Mouse (Mus musculus) liver, embryonic 12.5 days (tissue): ENCODE results near the gene Nelfb. TPM values are rescaled to one million over a fixed set of nuclear protein-coding genes. Genes with fewer than 3 reads are reported as not detected.

Experiments used
- ATAC-seq: fragments of 200-750 bp; cut with Nextera tagmentation; 2 replicates; pipeline ENCODE4 v1.8.0; 2017; ENCODE audit warnings: moderate number of reproducible peaks, mild to moderate bottlenecking, moderate library complexity
- H3K27ac ChIP-seq: fragments of 300-500 bp; sonication (generic); 2 replicates; pipeline ENCODE4 v1.5.1; 2016; ENCODE audit warnings: mild to moderate bottlenecking
- H3K27me3 ChIP-seq: fragments of 300-500 bp; sonication (generic); replicated peaks from 2 replicates; pipeline ENCODE4 v1.6.1; 2016; ENCODE audit warnings: mild to moderate bottlenecking, moderate library complexity
- H3K36me3 ChIP-seq: fragments of 300-500 bp; sonication (generic); 2 replicates; pipeline ENCODE4 v1.6.1; 2016; ENCODE audit warnings: mild to moderate bottlenecking, moderate library complexity
- H3K4me1 ChIP-seq: fragments of 300-500 bp; sonication (generic); 2 replicates; pipeline ENCODE4 v1.6.1; 2016
- H3K4me2 ChIP-seq: fragments of 300-500 bp; sonication (generic); 2 replicates; pipeline ENCODE4 v1.6.1; 2016; ENCODE audit warnings: mild to moderate bottlenecking, moderate library complexity
- H3K4me3 ChIP-seq: fragments of 300-500 bp; sonication (generic); 2 replicates; pipeline ENCODE4 v1.5.1; 2016; ENCODE audit warnings: mild to moderate bottlenecking, moderate library complexity
- H3K9ac ChIP-seq: fragments of 300-500 bp; sonication (generic); 2 replicates; pipeline ENCODE4 v1.6.1; 2016; ENCODE audit warnings: mild to moderate bottlenecking, moderate library complexity
- H3K9me3 ChIP-seq: fragments of 300-500 bp; sonication (generic); replicated peaks from 2 replicates; pipeline ENCODE4 v1.6.1; 2016; ENCODE audit warnings: mild to moderate bottlenecking, moderate library complexity
- WGBS: fragments of 180-500 bp; shearing (Covaris S2); methylation state at CpG from one replicate; pipeline ENCODE4 v1.1.7; 2016; ENCODE audit not compliant: insufficient replicate concordance; 5-methylcytosine and 5-hydroxymethylcytosine counted together
- polyA plus RNA-seq: library from polyadenylated mRNA; unstranded; fragments of >200 nt; fragmentation: Nextera tagmentation; extraction: Ambion mirVana; gene quantifications from 2 replicates; pipeline ENCODE4 v1.2.1, GENCODE M21; 2016

Gene Nelfb
- polyA plus RNA-seq, 1 experiment from 2014 or later, result 61.5 TPM

GRCm38 (mm10) chr2:25228995-25229530 lies 17.8 kb upstream of the Nelfb start:
- Histone ChIP-seq H3K4me3 (peak overlapping the region; percentile 48), H3K27ac (peak overlapping the region; percentile 74), H3K4me2 (peak overlapping the region; percentile 70), H3K27me3 (peaks cover 16% of the 10 kb centered on the region), H3K9ac (peak overlapping the region; percentile 67; the same call in 1 of the 2 replicates), H3K4me1 (peaks cover 39% of the 10 kb centered on the region), H3K36me3 (no peaks in the 10 kb centered on the region), H3K9me3 (no peaks in the 10 kb centered on the region)
- ATAC-seq, result no peak
- 65% methylated on average over 6 of the region's 6 CpGs for WGBS

GRCm38 (mm10) chr2:25228431-25228889 lies 17.2 kb upstream of the Nelfb start:
- H3K27me3 ChIP-seq, result peaks cover 14% of the 10 kb centered on the region
- WGBS, result 0% methylated on average over 7 of the region's 7 CpGs
- peak overlapping the region; percentile 70 for H3K4me2 ChIP-seq
- peak overlapping the region; percentile 48 for H3K4me3 ChIP-seq
- peaks cover 36% of the 10 kb centered on the region for H3K4me1 ChIP-seq
- ATAC-seq, result peak; percentile 27
- peaks cover 5% of the 10 kb centered on the region for H3K36me3 ChIP-seq
- no peaks in the 10 kb centered on the region for H3K9me3 ChIP-seq
- peak overlapping the region; percentile 67 for H3K9ac ChIP-seq
- H3K27ac ChIP-seq, result peak overlapping the region; percentile 74

DNA sequence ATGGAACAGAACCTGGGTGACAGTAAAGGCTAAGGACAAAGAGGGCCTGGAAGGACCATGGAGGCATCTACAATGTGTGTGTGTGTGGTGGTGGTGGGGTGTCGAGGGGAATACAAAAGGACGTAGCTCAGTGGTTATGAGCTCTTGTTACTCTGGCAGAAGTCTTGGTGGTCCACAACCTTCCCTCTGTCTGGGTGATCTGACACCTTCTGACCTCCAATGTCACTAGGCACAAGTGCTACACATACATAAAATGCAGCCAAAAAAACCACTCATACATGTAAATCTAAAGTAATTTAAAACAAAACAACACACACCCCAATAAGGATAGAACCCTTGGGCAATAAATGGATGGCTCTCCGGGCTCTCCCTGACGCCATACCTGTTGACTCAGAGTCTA lies 16.1 kb upstream of the Nelfb start:
- peaks cover 14% of the 10 kb centered on the region for H3K27me3 ChIP-seq
- H3K36me3 ChIP-seq, result peaks cover 15% of the 10 kb centered on the region
- whole genome bisulfite sequencing, result 76% methylated on average over 4 of the region's 4 CpGs
- H3K9ac ChIP-seq, result no peak overlapping the region
- no peak for ATAC-seq
- H3K9me3 ChIP-seq, result no peaks in the 10 kb centered on the region
- 0 out of 2 replicates have a peak overlapping the region, but pooled peaks have one; percentile 74 for H3K27ac ChIP-seq
- no peak overlapping the region for H3K4me2 ChIP-seq
- peaks cover 40% of the 10 kb centered on the region for H3K4me1 ChIP-seq
- H3K4me3 ChIP-seq, result no peak overlapping the region

DNA sequence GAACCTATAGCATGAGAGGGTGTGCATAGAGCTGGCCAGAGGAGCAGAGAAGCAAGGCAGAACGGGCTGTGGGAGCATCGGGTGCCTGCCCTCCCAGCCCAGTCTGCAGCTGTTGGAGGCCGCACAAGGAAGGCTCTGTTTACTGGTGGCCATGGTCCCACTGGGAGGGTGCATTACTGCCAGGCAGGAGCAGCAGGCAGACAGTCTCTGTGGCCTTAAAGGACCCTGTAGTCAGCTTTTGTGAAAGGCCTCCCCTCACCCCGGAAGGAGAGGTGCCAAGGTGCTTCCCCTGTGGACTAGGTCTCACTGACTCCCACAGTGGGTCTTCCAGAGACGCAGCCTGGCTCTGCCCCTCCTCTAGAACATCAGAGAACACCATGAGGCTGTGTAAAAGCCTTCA lies 15.6 kb upstream of the Nelfb start:
- Histone ChIP-seq H3K36me3 (peaks cover 21% of the 10 kb centered on the region), H3K27me3 (peaks cover 14% of the 10 kb centered on the region), H3K9me3 (no peaks in the 10 kb centered on the region), H3K4me2 (no peak overlapping the region), H3K9ac (no peak overlapping the region), H3K4me3 (no peak overlapping the region), H3K4me1 (peaks cover 45% of the 10 kb centered on the region), H3K27ac (0 out of 2 replicates have a peak overlapping the region, but pooled peaks have one; percentile 7)
- WGBS, result 81% methylated on average over 5 of the region's 5 CpGs
- no peak for ATAC-seq

- H3K9ac ChIP-seq, result peak overlapping the region; percentile 84
- peaks cover 50% of the 10 kb centered on the region for H3K4me1 ChIP-seq
- peak overlapping the region; percentile 75 for H3K4me2 ChIP-seq
- 80% methylated on average over 8 of the region's 8 CpGs for WGBS
- peak overlapping the region; percentile 96 for H3K27ac ChIP-seq
- H3K4me3 ChIP-seq, result peak overlapping the region; percentile 99
- H3K36me3 ChIP-seq, result peaks cover 28% of the 10 kb centered on the region
- ATAC-seq, result no peak
- H3K9me3 ChIP-seq, result no peaks in the 10 kb centered on the region
- peaks cover 4% of the 10 kb centered on the region; the same call in 1 of the 2 replicates for H3K27me3 ChIP-seq
Measured at GRCm38 (mm10) chr2:25225811-25226379, 14.6 kb upstream of the Nelfb start.

- Histone ChIP-seq H3K9ac (peak overlapping the region; percentile 84), H3K9me3 (no peaks in the 10 kb centered on the region), H3K4me1 (peaks cover 50% of the 10 kb centered on the region), H3K27me3 (0 out of 2 replicates have a peak, but pooled peaks cover under 1% of the 10 kb centered on the region), H3K4me2 (peak overlapping the region; percentile 75), H3K27ac (peak overlapping the region; percentile 96), H3K36me3 (peaks cover 28% of the 10 kb centered on the region), H3K4me3 (peak overlapping the region; percentile 99)
- peak; percentile 90 for ATAC-seq
- WGBS, result 2% methylated on average over 41 of the region's 41 CpGs
Measured at GRCm38 (mm10) chr2:25224766-25225752, 13.8 kb upstream of the Nelfb start.

DNA sequence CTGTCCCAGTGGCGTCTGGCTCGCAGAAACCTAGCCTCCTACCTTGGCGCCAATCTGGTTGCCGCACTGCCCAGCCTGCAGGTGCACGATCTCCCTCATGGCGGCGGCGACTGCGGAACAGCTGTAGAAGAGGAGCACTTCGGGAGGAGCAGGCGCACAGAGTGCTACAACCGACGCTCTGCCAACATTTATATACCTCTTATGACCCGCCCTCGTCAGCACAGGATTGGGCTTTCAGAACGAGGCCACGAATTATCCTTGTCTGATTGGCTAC lies 13.1 kb upstream of the Nelfb start, which contains the start of gene Tubb4b:
TSS of gene Tubb4b (minus strand) at position 211 of the 274 bp plus-strand sequence.
- H3K27me3 ChIP-seq, result no peaks in the 10 kb centered on the region
- H3K4me3 ChIP-seq, result peak within 1 kb of the TSS; percentile 99
- WGBS, result 0% methylated on average over 17 of the region's 17 CpGs
- H3K9me3 ChIP-seq, result no peaks in the 10 kb centered on the region
- ATAC-seq, result no peak
- H3K4me1 ChIP-seq, result peaks cover 50% of the 10 kb centered on the region
- peaks cover 28% of the 10 kb centered on the region for H3K36me3 ChIP-seq
- H3K9ac ChIP-seq, result peak within 1 kb of the TSS; percentile 95
- H3K27ac ChIP-seq, result peak within 1 kb of the TSS; percentile 100
- H3K4me2 ChIP-seq, result peak within 1 kb of the TSS; percentile 88

DNA sequence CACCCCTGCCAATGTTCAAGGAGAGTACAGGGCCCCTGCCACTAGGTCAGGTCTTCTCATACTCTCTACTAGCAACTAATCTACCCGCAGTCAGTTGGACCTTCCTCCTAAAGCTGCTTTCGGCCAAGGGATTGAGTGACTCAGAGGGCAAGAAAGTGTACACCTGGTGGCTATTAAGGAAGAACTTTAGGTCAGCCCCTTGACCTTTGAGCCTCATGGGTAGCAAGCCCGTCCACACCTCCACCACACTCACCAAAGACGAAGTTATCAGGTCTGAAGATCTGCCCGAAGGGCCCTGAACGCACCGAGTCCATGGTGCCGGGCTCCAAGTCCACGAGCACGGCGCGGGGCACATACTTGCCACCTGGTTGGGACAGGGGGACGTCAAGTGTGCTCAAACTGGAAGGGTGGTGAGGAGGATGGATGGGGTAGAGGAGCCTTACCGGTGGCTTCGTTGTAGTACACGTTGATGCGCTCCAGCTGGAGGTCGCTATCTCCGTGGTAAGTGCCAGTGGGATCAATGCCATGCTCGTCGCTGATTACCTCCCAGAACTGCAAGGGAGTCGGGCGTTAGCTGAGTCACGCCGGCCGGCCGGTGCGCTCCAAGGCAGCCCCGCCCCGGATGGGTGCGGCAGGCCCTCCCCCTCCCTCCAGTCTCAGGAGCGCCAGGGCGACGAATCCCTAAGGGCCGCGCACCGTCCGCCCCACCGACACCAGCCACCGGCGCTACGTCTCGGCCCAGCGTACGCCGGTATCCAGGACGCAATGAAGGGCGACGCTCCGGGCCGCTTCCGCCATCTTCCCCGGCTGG lies 12.6 kb upstream of the Nelfb start:
- Histone ChIP-seq H3K4me1 (peaks cover 46% of the 10 kb centered on the region), H3K27ac (peak overlapping the region; percentile 100), H3K9ac (peak overlapping the region; percentile 95), H3K9me3 (no peaks in the 10 kb centered on the region), H3K4me3 (peak overlapping the region; percentile 99), H3K4me2 (peak overlapping the region; percentile 88), H3K36me3 (peaks cover 28% of the 10 kb centered on the region), H3K27me3 (peaks cover under 1% of the 10 kb centered on the region; the same call in 1 of the 2 replicates)
- under 1% methylated on average over 53 of the region's 53 CpGs for WGBS
- peak; percentile 79 for ATAC-seq

DNA sequence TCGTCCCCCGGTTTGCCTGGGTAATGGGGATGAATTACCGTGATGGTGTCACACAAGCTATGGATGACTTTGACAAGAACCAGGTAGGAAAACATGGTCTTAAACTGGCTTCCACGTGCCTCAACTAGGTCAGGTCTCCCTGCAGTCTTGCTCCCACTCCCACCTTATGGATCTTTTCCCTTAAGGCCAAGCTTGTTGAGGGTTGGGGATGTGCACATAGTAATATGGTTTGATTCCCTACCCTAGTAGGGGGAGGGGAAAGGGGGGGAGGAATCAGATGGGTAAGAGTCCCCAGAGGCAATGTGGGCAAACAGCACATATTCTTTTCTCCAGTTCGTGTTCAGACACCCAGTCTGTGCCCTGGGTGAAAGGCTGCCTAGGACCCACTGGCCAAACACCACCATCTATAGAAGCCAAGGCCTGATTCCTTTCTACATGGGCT lies 10.1 kb upstream of the Nelfb start:
- peak overlapping the region; percentile 15 for H3K27ac ChIP-seq
- H3K4me2 ChIP-seq, result peak overlapping the region; percentile 88
- peaks cover 33% of the 10 kb centered on the region for H3K4me1 ChIP-seq
- no peak overlapping the region for H3K9ac ChIP-seq
- H3K36me3 ChIP-seq, result peaks cover 28% of the 10 kb centered on the region
- WGBS, result 62% methylated on average over 5 of the region's 5 CpGs
- peaks cover 7% of the 10 kb centered on the region; the same call in 1 of the 2 replicates for H3K27me3 ChIP-seq
- no peaks in the 10 kb centered on the region for H3K9me3 ChIP-seq
- peak overlapping the region; percentile 25 for H3K4me3 ChIP-seq
- no peak for ATAC-seq

DNA sequence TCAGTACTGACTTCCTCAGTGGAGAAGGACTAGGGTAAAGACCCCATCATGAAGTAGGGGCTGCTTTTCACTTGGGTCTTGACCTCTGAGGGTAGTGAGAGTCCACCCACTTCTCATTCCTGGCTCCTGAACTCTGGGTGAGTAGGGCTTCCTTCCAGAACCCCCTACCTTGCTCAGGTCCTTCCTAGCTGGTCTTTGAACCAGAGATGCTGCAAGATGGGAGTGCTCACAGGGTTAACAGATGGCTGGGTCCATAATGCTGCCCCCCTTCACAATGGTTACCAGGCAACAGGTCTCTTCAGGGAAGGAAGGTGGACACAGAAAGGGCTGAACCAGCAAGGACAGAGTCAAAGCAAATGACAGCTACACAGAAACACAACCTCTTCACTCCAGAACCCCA lies 7.2 kb upstream of the Nelfb start, which contains the start of gene Fam166a:
TSS of gene Fam166a (plus strand) at position 301 of the 400 bp plus-strand sequence.
- H3K4me1 ChIP-seq, result peaks cover 22% of the 10 kb centered on the region
- H3K4me2 ChIP-seq, result no peak within 1 kb of the TSS
- no peak within 1 kb of the TSS for H3K9ac ChIP-seq
- ATAC-seq, result no peak
- no peak within 1 kb of the TSS for H3K27ac ChIP-seq
- no peak within 1 kb of the TSS for H3K4me3 ChIP-seq
- H3K9me3 ChIP-seq, result no peaks in the 10 kb centered on the region
- peaks cover 23% of the 10 kb centered on the region for H3K36me3 ChIP-seq
- H3K27me3 ChIP-seq, result peaks cover 23% of the 10 kb centered on the region

GRCm38 (mm10) chr2:25217666-25218065 lies 6.4 kb upstream of the Nelfb start:
- Histone ChIP-seq H3K9me3 (no peaks in the 10 kb centered on the region), H3K27ac (no peak overlapping the region), H3K27me3 (peaks cover 29% of the 10 kb centered on the region), H3K9ac (no peak overlapping the region), H3K36me3 (peaks cover 15% of the 10 kb centered on the region), H3K4me2 (no peak overlapping the region), H3K4me1 (peaks cover 15% of the 10 kb centered on the region; the same call in 1 of the 2 replicates), H3K4me3 (no peak overlapping the region)
- ATAC-seq, result no peak
- 52% methylated on average over 2 of the region's 2 CpGs for WGBS
